Mouse (Mus musculus) lung, embryonic 15.5 days (tissue): ENCODE data around the gene Macrod1. TPM values are rescaled to one million over a fixed set of nuclear protein-coding genes. Genes with fewer than 3 reads are reported as not detected.

Source experiments
- ATAC-seq: fragments of 200-750 bp; cut with Nextera tagmentation; 2 replicates; pipeline ENCODE4 v1.8.0; 2017; ENCODE audit warnings: moderate number of reproducible peaks, borderline replicate concordance; ENCODE audit not compliant: low FRiP score, low TSS enrichment; ENCODE audit errors: extremely low read depth
- H3K27ac ChIP-seq: fragments of 300-500 bp; sonication (generic); 2 replicates; pipeline ENCODE4 v1.5.1; 2015; ENCODE audit warnings: moderate library complexity, mild to moderate bottlenecking, inconsistent platforms
- H3K27me3 ChIP-seq: fragments of 300-500 bp; sonication (generic); 2 replicates; pipeline ENCODE4 v1.6.1; 2015; ENCODE audit warnings: inconsistent platforms
- H3K36me3 ChIP-seq: fragments of 300-500 bp; sonication (generic); 2 replicates; pipeline ENCODE4 v1.6.1; 2015; ENCODE audit warnings: inconsistent platforms
- H3K4me1 ChIP-seq: fragments of 300-500 bp; sonication (generic); 2 replicates; pipeline ENCODE4 v1.6.1; 2015; ENCODE audit warnings: inconsistent platforms
- H3K4me2 ChIP-seq: fragments of 300-500 bp; sonication (generic); 2 replicates; pipeline ENCODE4 v1.6.1; 2015; ENCODE audit warnings: inconsistent platforms, mild to moderate bottlenecking, moderate library complexity
- H3K4me3 ChIP-seq: fragments of 300-500 bp; sonication (generic); 2 replicates; pipeline ENCODE4 v1.5.1; 2015; ENCODE audit warnings: mild to moderate bottlenecking, inconsistent platforms
- H3K9ac ChIP-seq: fragments of 300-500 bp; sonication (generic); 2 replicates; pipeline ENCODE4 v1.6.1; 2015; ENCODE audit warnings: inconsistent platforms
- H3K9me3 ChIP-seq: fragments of 300-500 bp; sonication (generic); 2 replicates; pipeline ENCODE4 v1.6.1; 2016; ENCODE audit warnings: inconsistent platforms
- WGBS: fragments of 180-500 bp; shearing (Covaris S2); methylation state at CpG from one replicate; pipeline ENCODE4 v1.1.7; 2015; 5-methylcytosine and 5-hydroxymethylcytosine counted together
- polyA plus RNA-seq: library from polyadenylated mRNA; unstranded; fragments of >200 nt; fragmentation: Nextera tagmentation; extraction: Ambion mirVana; gene quantifications from 2 replicates; pipeline ENCODE4 v1.2.1, GENCODE M21; 2015

Gene Macrod1
- polyA plus RNA-seq, 1 experiment from 2014 or later, result 14.2 TPM

DNA sequence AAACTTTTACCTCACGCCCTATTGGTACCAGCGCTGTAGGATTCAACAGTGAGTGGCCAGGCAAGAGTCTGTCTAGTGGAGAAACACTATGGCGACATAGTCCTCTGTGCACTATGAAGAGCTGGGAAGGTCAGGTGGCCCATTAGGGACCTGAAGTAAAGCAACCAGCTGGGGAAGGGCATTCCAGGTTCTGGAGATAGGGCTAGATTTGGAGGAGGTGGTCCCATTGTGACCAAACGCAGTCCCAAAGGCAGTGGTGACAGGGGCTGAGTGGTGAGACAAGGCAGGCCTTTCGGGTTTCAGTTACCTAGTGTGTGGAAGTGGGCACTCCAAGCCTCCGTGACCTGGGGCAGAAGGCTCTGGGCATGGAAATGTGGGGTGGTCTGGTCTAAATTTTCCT lies 1.9 kb downstream of the Macrod1 start:
- 63% methylated on average over 6 of the region's 6 CpGs for WGBS
- ATAC-seq, result no peak
- no peaks in the 10 kb centered on the region for H3K27me3 ChIP-seq
- H3K4me3 ChIP-seq, result peak overlapping the region; percentile 58; the same call in 1 of the 2 replicates
- H3K9ac ChIP-seq, result no peak overlapping the region
- H3K27ac ChIP-seq, result peak overlapping the region; percentile 73; the same call in 1 of the 2 replicates
- H3K4me2 ChIP-seq, result peak overlapping the region; percentile 98
- H3K9me3 ChIP-seq, result no peaks in the 10 kb centered on the region
- no peaks in the 10 kb centered on the region for H3K36me3 ChIP-seq
- H3K4me1 ChIP-seq, result peaks cover 33% of the 10 kb centered on the region

DNA sequence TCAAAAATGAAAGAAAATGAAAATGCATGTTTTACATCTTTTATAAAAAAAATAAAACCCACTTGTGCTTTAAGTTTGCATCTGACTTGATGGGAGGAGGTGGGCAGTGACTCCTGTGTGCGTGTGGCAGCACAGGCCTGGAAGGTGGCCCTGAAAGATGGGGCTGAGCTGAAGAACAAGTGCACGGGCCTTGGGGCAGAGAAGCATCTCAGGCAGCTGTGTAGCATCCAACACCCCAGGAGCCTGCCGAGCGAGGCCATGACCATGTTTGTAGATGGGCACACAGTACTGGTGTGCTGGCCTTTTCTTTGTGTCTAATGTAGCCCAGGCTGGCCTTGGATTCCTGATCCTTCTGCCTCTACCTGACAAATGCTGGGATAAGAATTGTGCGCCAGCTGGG lies 5.5 kb downstream of the Macrod1 start:
- Histone ChIP-seq H3K9ac (no peak overlapping the region), H3K4me1 (peaks cover 28% of the 10 kb centered on the region), H3K4me3 (no peak overlapping the region), H3K27me3 (no peaks in the 10 kb centered on the region), H3K4me2 (no peak overlapping the region), H3K27ac (no peak overlapping the region), H3K9me3 (no peaks in the 10 kb centered on the region), H3K36me3 (no peaks in the 10 kb centered on the region)
- WGBS, result 82% methylated on average over 5 of the region's 5 CpGs
- ATAC-seq, result no peak

DNA sequence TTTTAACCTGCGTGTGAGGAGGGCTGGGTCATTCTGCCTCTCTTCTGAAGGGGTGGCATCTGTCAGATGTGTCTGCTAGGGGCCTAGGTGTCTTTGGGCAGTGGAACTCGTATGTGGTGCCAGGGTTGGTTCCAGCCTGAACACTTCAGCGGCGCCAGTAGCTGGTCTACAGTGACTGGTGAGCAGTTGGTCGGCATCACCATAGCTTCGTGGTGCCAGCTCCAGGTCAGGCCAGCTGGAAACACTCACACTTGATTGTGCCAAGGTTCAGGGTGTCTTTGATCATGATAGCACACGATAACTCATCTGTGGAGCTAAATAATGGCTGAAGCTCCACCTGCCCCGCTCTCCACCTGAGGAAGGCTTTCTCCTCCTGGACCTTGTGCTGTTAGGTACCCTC lies 6.3 kb downstream of the Macrod1 start:
- Histone ChIP-seq H3K9me3 (no peaks in the 10 kb centered on the region), H3K4me3 (no peak overlapping the region), H3K27me3 (peaks cover 7% of the 10 kb centered on the region), H3K4me1 (peaks cover 20% of the 10 kb centered on the region), H3K9ac (no peak overlapping the region), H3K4me2 (no peak overlapping the region), H3K27ac (no peak overlapping the region), H3K36me3 (no peaks in the 10 kb centered on the region)
- WGBS, result 79% methylated on average over 8 of the region's 8 CpGs
- no peak for ATAC-seq

DNA sequence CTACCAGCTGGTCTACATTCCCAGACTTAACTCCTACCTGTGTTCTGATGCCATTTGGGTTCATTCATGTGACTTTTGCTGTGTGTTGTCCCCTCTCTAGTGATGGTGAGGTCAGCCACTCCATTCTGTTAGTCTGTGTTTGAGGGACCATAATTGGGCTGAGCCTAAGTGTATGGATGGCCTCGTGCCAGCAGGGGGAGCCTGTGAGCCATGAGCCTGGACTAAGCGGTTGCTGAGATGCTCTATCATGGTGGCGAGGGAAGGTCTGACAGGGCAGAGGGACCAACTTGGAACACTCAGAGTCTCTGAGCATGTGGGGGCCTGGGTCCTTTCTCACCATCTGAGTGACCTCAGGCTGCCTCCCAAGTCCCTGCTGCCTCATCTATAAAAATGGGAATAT lies 8.0 kb downstream of the Macrod1 start:
- ATAC-seq, result peak; percentile 55; the same call in 1 of the 2 replicates
- Histone ChIP-seq H3K9ac (no peak overlapping the region), H3K4me1 (peaks cover 26% of the 10 kb centered on the region), H3K9me3 (no peaks in the 10 kb centered on the region), H3K36me3 (no peaks in the 10 kb centered on the region), H3K4me2 (no peak overlapping the region), H3K4me3 (no peak overlapping the region), H3K27ac (no peak overlapping the region), H3K27me3 (peaks cover 11% of the 10 kb centered on the region)
- 8% methylated on average over 3 of the region's 3 CpGs for WGBS

DNA sequence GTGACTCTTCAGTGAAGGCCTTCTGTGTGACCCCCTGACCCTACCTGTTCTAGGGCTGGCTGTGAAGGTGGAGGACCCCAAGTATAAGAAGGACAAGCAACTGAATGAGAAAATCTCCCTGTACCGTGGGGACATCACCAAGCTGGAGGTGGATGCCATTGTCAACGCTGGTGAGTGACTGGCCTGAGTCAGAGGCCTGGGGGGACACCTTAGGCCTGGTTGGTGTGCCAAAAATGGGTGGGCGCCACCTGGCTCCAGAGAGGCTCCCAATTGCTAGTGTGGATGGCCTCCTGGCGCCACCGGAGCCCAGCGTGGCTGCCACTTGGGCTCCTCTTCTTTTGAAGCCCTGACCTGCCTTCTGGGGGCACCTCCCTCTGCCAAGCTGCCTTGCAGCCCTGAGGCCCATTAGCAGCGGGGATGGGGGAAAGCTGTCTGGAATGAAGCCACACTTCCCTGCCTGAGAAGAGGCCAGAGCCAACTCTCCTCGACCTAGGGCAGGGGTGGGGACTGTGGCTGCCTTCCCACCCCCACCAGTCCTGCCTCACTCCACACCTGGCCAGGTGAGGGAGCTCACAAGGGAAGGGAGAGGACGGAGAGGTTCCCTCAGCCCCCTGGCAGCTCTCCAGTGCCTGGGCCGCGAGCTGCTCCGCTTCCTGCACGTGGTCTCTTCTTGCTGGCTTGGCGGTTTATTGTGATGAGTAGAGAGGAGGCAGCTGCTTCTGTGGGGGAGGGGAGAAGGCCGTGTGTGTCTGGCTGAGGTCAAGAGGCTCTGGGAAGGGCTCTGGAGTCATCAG lies 9.6 kb downstream of the Macrod1 start:
- Histone ChIP-seq H3K4me1 (peaks cover 39% of the 10 kb centered on the region), H3K9ac (no peak overlapping the region), H3K9me3 (no peaks in the 10 kb centered on the region), H3K36me3 (no peaks in the 10 kb centered on the region), H3K27me3 (peaks cover 11% of the 10 kb centered on the region), H3K4me3 (no peak overlapping the region), H3K27ac (peak overlapping the region; percentile 56), H3K4me2 (peak overlapping the region; percentile 36; the same call in 1 of the 2 replicates)
- WGBS, result 24% methylated on average over 15 of the region's 15 CpGs
- ATAC-seq, result peak; percentile 6; the same call in 1 of the 2 replicates

DNA sequence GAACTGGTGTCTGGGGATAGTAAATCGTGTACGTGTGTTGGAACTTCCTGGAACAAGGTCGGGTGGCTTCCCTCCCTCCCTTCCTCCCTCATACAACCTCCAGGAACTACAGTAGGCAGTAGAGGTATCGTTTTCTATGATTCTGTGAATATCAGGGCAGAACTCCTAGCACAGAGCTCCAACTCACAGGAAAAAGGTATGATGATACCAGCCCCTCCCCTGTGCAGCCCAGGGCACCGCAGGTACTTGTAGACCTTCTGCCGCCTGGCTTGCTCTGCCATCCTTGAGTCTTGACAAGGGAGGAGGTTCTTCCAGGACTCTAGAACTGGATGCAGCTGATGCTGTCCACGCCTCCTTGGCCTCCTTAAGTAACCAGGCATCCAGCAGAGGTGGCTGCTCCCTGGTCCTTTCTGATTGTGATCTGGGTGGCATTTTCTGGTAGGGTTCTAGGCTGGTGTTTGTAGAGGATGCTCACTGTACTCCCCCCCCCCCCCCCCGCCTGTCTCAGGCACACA lies 10.3 kb downstream of the Macrod1 start:
- Histone ChIP-seq H3K36me3 (no peaks in the 10 kb centered on the region), H3K9ac (no peak overlapping the region), H3K9me3 (no peaks in the 10 kb centered on the region), H3K4me2 (peak overlapping the region; percentile 36; the same call in 1 of the 2 replicates), H3K4me3 (no peak overlapping the region), H3K4me1 (peaks cover 39% of the 10 kb centered on the region), H3K27ac (no peak overlapping the region), H3K27me3 (peaks cover 11% of the 10 kb centered on the region)
- 34% methylated on average over 8 of the region's 8 CpGs for WGBS
- no peak for ATAC-seq

DNA sequence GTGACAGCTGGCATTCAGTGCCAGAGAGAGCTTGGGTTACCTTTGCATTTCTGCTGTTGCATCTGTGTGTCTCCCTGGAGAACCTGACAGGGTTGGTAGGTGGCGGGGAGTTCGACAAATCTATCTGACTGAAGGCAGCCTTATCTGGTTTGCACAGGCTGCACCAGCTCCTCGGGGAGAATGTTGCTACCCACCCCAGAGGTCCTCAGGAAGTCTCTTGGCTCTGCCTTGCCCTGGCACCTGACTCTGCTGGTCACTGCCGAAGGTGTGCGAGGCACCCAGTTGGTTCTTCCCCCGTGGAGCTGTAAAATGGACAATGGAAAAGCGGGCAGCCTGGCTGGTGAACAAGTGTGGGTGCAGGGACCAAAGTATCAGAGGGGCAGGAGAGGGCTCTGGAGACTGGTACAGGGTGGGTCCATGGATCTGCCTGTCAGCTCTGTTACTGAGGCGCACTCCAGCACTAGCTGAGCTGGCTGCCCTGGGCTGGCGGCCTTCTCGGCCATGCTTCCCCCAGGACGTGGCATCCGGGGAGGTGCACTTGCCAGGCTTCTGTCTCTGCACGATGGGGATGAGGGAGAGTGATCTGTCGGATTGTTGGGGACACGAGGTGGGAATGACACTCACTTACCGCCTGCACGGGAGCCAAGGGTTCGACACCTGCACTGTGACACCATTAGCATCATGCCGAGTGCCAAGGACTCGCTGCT lies 10.9 kb downstream of the Macrod1 start:
- WGBS, result 39% methylated on average over 20 of the region's 20 CpGs

DNA sequence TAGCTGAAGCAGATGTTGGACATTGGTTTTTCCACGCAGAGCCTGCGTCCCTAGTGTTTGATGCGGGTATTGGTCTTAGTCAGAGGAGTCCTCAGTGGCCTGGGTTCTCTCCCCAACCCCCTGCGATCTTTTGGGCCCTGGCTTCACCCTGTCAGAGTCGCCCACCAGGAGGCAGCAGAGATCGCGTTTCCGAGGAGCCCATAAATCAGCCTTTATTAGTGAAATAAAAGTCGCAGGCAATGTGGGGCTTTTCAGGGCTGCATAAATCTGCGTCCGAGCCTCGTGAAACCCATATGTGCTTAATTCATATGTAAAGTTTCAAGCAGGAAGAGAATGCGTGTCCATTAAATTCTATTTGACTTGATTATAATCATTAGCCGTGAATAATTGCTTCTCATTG lies 11.5 kb downstream of the Macrod1 start:
- no peak for ATAC-seq
- H3K27ac ChIP-seq, result no peak overlapping the region
- H3K9ac ChIP-seq, result no peak overlapping the region
- no peaks in the 10 kb centered on the region for H3K36me3 ChIP-seq
- H3K4me3 ChIP-seq, result no peak overlapping the region
- peaks cover 16% of the 10 kb centered on the region for H3K27me3 ChIP-seq
- H3K4me2 ChIP-seq, result no peak overlapping the region
- peaks cover 42% of the 10 kb centered on the region for H3K4me1 ChIP-seq
- no peaks in the 10 kb centered on the region for H3K9me3 ChIP-seq
- WGBS, result 5% methylated on average over 14 of the region's 14 CpGs

More for the DNA sequence above, 10.9 kb downstream of the Macrod1 start:
- H3K4me3 ChIP-seq, result no peak overlapping the region
- H3K4me2 ChIP-seq, result no peak overlapping the region
- H3K27me3 ChIP-seq, result peaks cover 16% of the 10 kb centered on the region
- no peak overlapping the region for H3K9ac ChIP-seq
- H3K36me3 ChIP-seq, result no peaks in the 10 kb centered on the region
- H3K9me3 ChIP-seq, result no peaks in the 10 kb centered on the region
- no peak overlapping the region for H3K27ac ChIP-seq
- peaks cover 42% of the 10 kb centered on the region for H3K4me1 ChIP-seq
- no peak for ATAC-seq

DNA sequence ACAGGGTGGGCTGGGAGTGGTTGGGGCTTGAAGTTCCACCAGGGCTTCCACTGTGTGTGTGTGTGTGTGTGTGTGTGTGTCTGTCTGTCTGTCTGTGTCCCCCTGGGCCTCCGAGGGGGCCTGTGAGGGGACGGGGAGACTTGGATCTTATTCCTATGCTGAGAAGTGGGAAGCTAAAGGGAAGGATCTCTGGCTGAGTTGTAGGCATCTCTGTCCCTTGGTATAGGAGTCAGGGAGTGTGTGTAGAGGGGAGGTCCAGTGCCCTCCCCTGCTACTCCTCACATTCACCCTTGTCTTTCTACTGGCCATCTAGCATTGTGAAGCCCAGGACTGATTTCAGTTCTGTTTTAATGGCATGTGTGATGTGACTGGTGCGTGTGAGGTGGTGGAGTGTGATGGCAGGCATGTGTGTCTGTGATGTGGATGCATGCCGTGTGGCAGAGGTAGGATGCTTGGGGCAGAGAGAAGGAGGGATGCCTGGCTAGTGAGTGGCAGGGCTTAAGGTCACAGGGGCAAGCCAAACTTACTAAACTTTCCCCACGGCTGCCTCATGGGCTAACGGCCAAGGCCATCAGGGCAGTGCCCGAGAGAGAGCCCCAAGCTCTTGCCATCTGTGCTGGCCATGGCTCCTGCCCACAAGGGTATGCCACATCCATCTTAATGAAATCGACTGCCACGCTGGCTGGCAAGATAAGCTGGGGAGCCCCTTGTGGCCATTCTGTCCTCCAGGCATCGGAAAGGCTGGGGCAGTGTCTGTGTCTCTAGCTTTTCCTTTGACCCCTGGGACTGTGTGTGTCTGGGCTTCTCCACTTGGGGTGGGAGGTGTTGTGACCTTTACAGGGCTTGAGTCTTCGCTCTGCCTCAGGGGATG lies 12.3 kb downstream of the Macrod1 start:
- peaks cover 42% of the 10 kb centered on the region for H3K4me1 ChIP-seq
- no peak overlapping the region for H3K4me3 ChIP-seq
- peaks cover 16% of the 10 kb centered on the region for H3K27me3 ChIP-seq
- no peaks in the 10 kb centered on the region for H3K36me3 ChIP-seq
- H3K4me2 ChIP-seq, result no peak overlapping the region
- H3K9ac ChIP-seq, result no peak overlapping the region
- WGBS, result 44% methylated on average over 11 of the region's 11 CpGs
- no peak overlapping the region for H3K27ac ChIP-seq
- no peak for ATAC-seq
- no peaks in the 10 kb centered on the region for H3K9me3 ChIP-seq

DNA sequence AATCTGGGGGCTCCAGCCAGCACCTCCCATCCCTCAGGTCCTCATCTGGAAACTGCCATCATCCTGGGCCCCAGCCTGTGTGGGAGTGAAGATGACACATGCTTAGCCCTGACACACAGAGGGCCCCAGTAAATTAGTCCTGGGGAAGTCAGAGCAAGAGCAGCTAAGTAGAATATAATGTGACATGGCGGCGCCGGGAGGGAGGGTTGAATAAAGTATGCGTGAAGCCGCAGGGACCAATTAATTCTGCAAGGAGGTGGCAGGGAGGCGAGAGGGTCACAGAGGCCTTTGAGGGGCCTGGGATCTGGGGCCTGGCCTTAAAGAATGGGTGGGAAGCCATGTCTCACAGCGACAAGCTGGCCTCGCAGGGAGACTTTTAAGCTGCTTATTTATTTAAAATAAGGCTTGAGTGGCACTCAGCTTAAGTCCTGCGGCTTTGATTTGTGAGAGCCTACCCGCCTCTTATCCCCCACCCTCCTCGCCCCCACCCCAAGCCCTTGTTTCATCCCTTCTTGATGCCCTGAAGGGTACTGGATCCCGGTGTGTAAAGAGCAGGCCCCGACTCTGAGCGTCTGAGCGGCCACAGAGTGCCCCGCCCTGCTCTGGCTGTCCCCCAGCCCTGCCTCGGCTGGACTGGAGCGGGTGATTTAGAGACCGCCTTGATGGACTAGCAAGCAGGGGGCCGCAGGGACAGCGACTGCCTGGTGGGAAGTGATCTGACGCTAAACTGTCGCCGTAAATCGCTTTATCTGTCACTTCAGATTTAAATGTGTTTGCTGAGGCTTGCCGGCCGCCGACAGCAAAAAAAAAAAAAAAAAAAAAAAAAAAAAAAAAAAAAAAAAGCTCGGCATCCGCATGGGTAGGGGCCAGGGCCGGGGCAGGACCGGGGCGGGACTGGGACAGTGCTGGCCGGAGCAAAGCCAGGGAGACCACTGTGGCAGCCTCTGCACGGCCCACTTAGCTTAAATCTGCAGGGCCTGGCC lies 13.5 kb downstream of the Macrod1 start:
- Histone ChIP-seq H3K9me3 (no peaks in the 10 kb centered on the region), H3K36me3 (no peaks in the 10 kb centered on the region), H3K27ac (peak overlapping the region; percentile 41), H3K27me3 (peaks cover 16% of the 10 kb centered on the region), H3K9ac (0 out of 2 replicates have a peak overlapping the region, but pooled peaks have one; percentile 17), H3K4me3 (peak overlapping the region; percentile 8; the same call in 1 of the 2 replicates), H3K4me1 (peaks cover 42% of the 10 kb centered on the region), H3K4me2 (peak overlapping the region; percentile 44)
- WGBS, result 7% methylated on average over 35 of the region's 35 CpGs
- peak; percentile 84 for ATAC-seq
